Mouse (Mus musculus): ENCODE measurements around the gene Nmrk2.

DNA sequence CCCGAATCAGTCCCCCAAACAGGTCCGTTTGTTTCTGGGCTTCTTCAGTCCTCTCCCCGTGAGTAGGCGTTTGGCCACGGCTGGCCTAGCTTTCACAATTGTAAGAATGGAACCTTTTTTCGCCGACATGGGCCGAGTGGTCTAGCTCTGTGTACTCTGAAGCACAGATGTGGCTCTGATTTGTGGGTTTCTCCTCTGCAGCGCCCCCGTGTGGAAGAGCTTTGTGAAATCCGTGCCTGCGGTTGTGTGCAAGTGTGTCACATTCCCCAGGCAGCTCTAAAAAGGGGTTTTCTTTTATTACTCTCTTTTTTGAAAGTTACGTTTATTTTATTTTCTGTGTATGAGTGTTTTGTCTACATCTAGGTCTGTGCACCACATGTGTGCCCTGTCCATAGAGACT lies 39.0 kb upstream of the Nmrk2 start:
- no peak for TF ChIP-seq GATA1 (IDR thresholded peaks at IDR 0.05; ENCODE audit: borderline replicate concordance, low read length)
- no peak for TF ChIP-seq FLI1 (IDR thresholded peaks at IDR 0.05; ENCODE audit: low read length)

Data from megakaryocyte, embryonic 14.5 days (primary cell).